Mouse (Mus musculus): Measurements from ENCODE around the gene Larp1. TPM values are rescaled to one million over a fixed set of nuclear protein-coding genes. Genes with fewer than 3 reads are reported as not detected.

Gene Larp1
- total RNA-seq (2023) = 10 to 100 TPM; 97.7 to 98.0 TPM

GRCm38 (mm10) chr11:58009051-58009515 lies at the start of gene Larp1:
Gene Larp1 (plus strand): TSS chr11:58009064.

GRCm38 (mm10) chr11:58093021-58093528 lies 84.2 kb downstream of the Larp1 start, which contains the start of gene Gm12248:
Gene Gm12248 (minus strand): TSS chr11:58093134.

GRCm38 (mm10) chr11:58103697-58104306 lies 94.9 kb downstream of the Larp1 start, which contains the start of gene Cnot8:
Gene Cnot8 (plus strand): TSS chr11:58104153.

Other genes starting within 250 kb of the Larp1 start
- 10 to 100 TPM; 21.6 to 32.4 TPM for gene Sap30l, start 207.4 kb upstream of the Larp1 start, total RNA-seq (2023)
- not detected for gene Hand1, start 176.2 kb upstream of the Larp1 start, total RNA-seq (2023)
- not detected for gene Gm12248, start 84.1 kb downstream of the Larp1 start, total RNA-seq (2023)
- gene Cnot8, start 95.1 kb downstream of the Larp1 start, total RNA-seq (2023) = 10 to 100 TPM; 54.1 to 59.5 TPM
- 10 to 100 TPM; 21.8 to 23.1 TPM for gene Gemin5, start 159.5 kb downstream of the Larp1 start, total RNA-seq (2023)
- gene Mrpl22, start 162.6 kb downstream of the Larp1 start, total RNA-seq (2023) = 10 to 100 TPM; 25.5 to 36.5 TPM
- 10 to 100 TPM; 18.9 to 25.8 TPM for gene Igtp, start 190.5 kb downstream of the Larp1 start, total RNA-seq (2023)
- 10 to 100 TPM in 1 of 2 experiments, 1 to 10 TPM in 1; 9.8 to 13.1 TPM for gene Irgm2, start 190.6 kb downstream of the Larp1 start, total RNA-seq (2023)

All from B cell, adult 67 days (primary cell).